Mouse (Mus musculus) limb, embryonic 14.5 days (tissue): Measurements from ENCODE around the gene Pou2f1. TPM values are rescaled to one million over a fixed set of nuclear protein-coding genes. Genes with fewer than 3 reads are reported as not detected.

ENCODE experiments used
- ATAC-seq: fragments of 200-750 bp; cut with Nextera tagmentation; 2 replicates; pipeline ENCODE4 v1.8.0; 2017; ENCODE audit warnings: low read depth, moderate number of reproducible peaks, moderate TSS enrichment; ENCODE audit not compliant: low FRiP score
- DNase-seq: peaks from one replicate; pipeline ENCODE4 v3.0.0-alpha.2; 2015; ENCODE audit warnings: low spot score
- H3K27ac ChIP-seq: fragments of 300-500 bp; sonication (generic); replicated peaks from 2 replicates; pipeline ENCODE4 v1.5.1; 2014; ENCODE audit warnings: low read depth, mild to moderate bottlenecking, low read length, moderate library complexity, mixed read lengths
- H3K27me3 ChIP-seq: fragments of 300-500 bp; sonication (generic); 2 replicates; pipeline ENCODE4 v1.6.1; 2014; ENCODE audit warnings: low read length, mixed read lengths; ENCODE audit not compliant: control insufficient read depth, insufficient read depth
- H3K36me3 ChIP-seq: fragments of 300-500 bp; sonication (generic); 2 replicates; pipeline ENCODE4 v1.6.1; 2014; ENCODE audit warnings: mild to moderate bottlenecking, low read length, moderate library complexity, mixed read lengths; ENCODE audit not compliant: control insufficient read depth, insufficient read depth
- H3K4me1 ChIP-seq: fragments of 300-500 bp; sonication (generic); 2 replicates; pipeline ENCODE4 v1.6.1; 2014; ENCODE audit warnings: antibody characterized with exemption, low read length, mixed read lengths; ENCODE audit not compliant: control insufficient read depth, insufficient read depth
- H3K4me2 ChIP-seq: fragments of 300-500 bp; sonication (generic); replicated peaks from 2 replicates; pipeline ENCODE4 v1.6.1; 2014; ENCODE audit warnings: low read depth, mild to moderate bottlenecking, low read length, moderate library complexity; ENCODE audit not compliant: severe bottlenecking
- H3K4me3 ChIP-seq: fragments of 300-500 bp; sonication (generic); replicated peaks from 2 replicates; pipeline ENCODE4 v1.5.1; 2014; ENCODE audit warnings: low read length
- H3K9ac ChIP-seq: fragments of 300-500 bp; sonication (generic); 2 replicates; pipeline ENCODE4 v1.6.1; 2014; ENCODE audit warnings: mild to moderate bottlenecking, low read depth, low read length, moderate library complexity; ENCODE audit not compliant: severe bottlenecking
- H3K9me3 ChIP-seq: fragments of 300-500 bp; sonication (generic); 2 replicates; pipeline ENCODE4 v1.6.1; 2016; ENCODE audit warnings: low read length; ENCODE audit not compliant: control insufficient read depth
- POLR2A ChIP-seq: fragments of 200-500 bp; IDR thresholded peaks from 2 replicates; pipeline ENCODE4 v1.8.0; 2012; ENCODE audit warnings: inconsistent platforms, mild to moderate bottlenecking, moderate library complexity, borderline replicate concordance; ENCODE audit not compliant: insufficient read depth, insufficient read length; ENCODE audit errors: extremely low read depth
- WGBS: fragments of 180-500 bp; shearing (Covaris S2); extraction: QIAGEN DNeasy Blood & Tissue Kit; methylation state at CpG from one replicate; pipeline ENCODE4 v1.1.7; 2014; 5-methylcytosine and 5-hydroxymethylcytosine counted together
- polyA plus RNA-seq, 2 experiments: library from polyadenylated mRNA; depleted of rRNA in 1 of 2; stranded (reverse) in 1 of 2; unstranded in 1 of 2; fragments of >200 nt; fragmentation: Nextera tagmentation in 1 of 2; extraction: Ambion mirVana in 1 of 2; gene quantifications; 2 replicates each; pipeline versions ENCODE4 v1.2.1 to v1.2.3; 2012 to 2014

Gene Pou2f1
- polyA plus RNA-seq, 2 experiments, result 7.3 to 16.4 TPM

DNA sequence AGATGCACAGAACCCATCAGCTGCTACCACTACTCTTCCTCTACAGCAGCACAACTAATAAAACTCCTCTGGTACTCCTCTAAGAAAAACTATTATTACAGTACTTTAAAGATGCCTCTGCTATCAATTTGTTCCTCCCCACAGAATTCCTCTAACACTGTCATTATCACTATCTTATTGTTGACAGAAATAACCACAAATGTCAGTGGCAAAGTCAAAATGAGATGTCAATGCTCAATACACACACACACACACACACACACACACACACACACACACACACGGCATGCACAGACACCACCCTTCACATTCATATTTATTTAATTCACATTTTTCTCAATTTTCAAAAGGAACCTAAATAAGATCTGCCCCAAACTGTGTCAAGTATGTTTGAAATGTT is 8.2 kb downstream of the Pou2f1 start:
- WGBS, result 67% methylated on average over 1 of the region's 1 CpGs
- H3K36me3 ChIP-seq, result no peaks in the 10 kb centered on the region
- no peak for TF ChIP-seq POLR2A

GRCm38 (mm10) chr1:165993270-165994156 is 9.0 kb downstream of the Pou2f1 start:
- H3K36me3 ChIP-seq, result no peaks in the 10 kb centered on the region
- no peak for DNase-seq
- no peak for TF ChIP-seq POLR2A
- no peak for ATAC-seq
- no peak overlapping the region for H3K4me3 ChIP-seq
- no peak overlapping the region for H3K27ac ChIP-seq
- H3K27me3 ChIP-seq, result no peaks in the 10 kb centered on the region
- H3K9me3 ChIP-seq, result no peaks in the 10 kb centered on the region
- no peaks in the 10 kb centered on the region for H3K4me1 ChIP-seq
- WGBS, result 79% methylated on average over 6 of the region's 6 CpGs
- H3K9ac ChIP-seq, result no peak overlapping the region
- H3K4me2 ChIP-seq, result no peak overlapping the region

More for the DNA sequence above, 8.2 kb downstream of the Pou2f1 start:
- no peaks in the 10 kb centered on the region for H3K27me3 ChIP-seq
- no peaks in the 10 kb centered on the region for H3K9me3 ChIP-seq
- H3K4me1 ChIP-seq, result no peaks in the 10 kb centered on the region
- H3K9ac ChIP-seq, result no peak overlapping the region
- no peak for DNase-seq
- H3K4me3 ChIP-seq, result no peak overlapping the region
- no peak for ATAC-seq
- H3K4me2 ChIP-seq, result no peak overlapping the region
- no peak overlapping the region for H3K27ac ChIP-seq

GRCm38 (mm10) chr1:165988536-165988935 is 13.9 kb downstream of the Pou2f1 start:
- H3K4me3 ChIP-seq, result no peak overlapping the region
- H3K9me3 ChIP-seq, result no peaks in the 10 kb centered on the region
- WGBS, result 61% methylated on average over 2 of the region's 2 CpGs
- no peaks in the 10 kb centered on the region for H3K4me1 ChIP-seq
- H3K4me2 ChIP-seq, result no peak overlapping the region
- H3K27me3 ChIP-seq, result no peaks in the 10 kb centered on the region
- no peak for TF ChIP-seq POLR2A
- H3K36me3 ChIP-seq, result no peaks in the 10 kb centered on the region
- no peak overlapping the region for H3K9ac ChIP-seq
- DNase-seq (no peak), ATAC-seq (no peak)
- H3K27ac ChIP-seq, result no peak overlapping the region

- Histone ChIP-seq H3K36me3 (no peaks in the 10 kb centered on the region), H3K9ac (no peak overlapping the region), H3K4me2 (no peak overlapping the region), H3K4me3 (no peak overlapping the region), H3K9me3 (no peaks in the 10 kb centered on the region), H3K27ac (no peak overlapping the region), H3K4me1 (no peaks in the 10 kb centered on the region), H3K27me3 (no peaks in the 10 kb centered on the region)
- 84% methylated on average over 2 of the region's 2 CpGs for WGBS
- DNase-seq (no peak), ATAC-seq (no peak)
- TF ChIP-seq POLR2A, result no peak
Observed at GRCm38 (mm10) chr1:165988072-165988471, 14.4 kb downstream of the Pou2f1 start.

- Histone ChIP-seq H3K27ac (no peak overlapping the region), H3K27me3 (no peaks in the 10 kb centered on the region), H3K9me3 (no peaks in the 10 kb centered on the region), H3K9ac (no peak overlapping the region), H3K4me3 (no peak overlapping the region), H3K4me2 (no peak overlapping the region), H3K4me1 (no peaks in the 10 kb centered on the region), H3K36me3 (no peaks in the 10 kb centered on the region)
- DNase-seq (no peak), ATAC-seq (no peak)
- no peak for TF ChIP-seq POLR2A
- 86% methylated on average over 3 of the region's 3 CpGs for WGBS
Observed at GRCm38 (mm10) chr1:165985743-165986360, 16.6 kb downstream of the Pou2f1 start.
